In genomic region chr15:60903763-60904697, GRCm38 (mm10) we compare ENCODE assay signal across 26 mouse cellular contexts. TPM values are rescaled to one million over a fixed set of nuclear protein-coding genes. Genes with fewer than 3 reads are reported as not detected.
A peak's percentile ranks its signal among the peaks of the same experiment; 100 is the strongest.
DNase-seq lines count a peak whose midpoint lies in the region; ATAC-seq and TF ChIP-seq lines count a peak whose summit lies in the region.
"Had no signal": no experiment of that assay in that cellular context is flagged by ENCODE, and none has a peak within 500 bp of the region (broad histone marks: within the 10 kb centered on the region; RNA-seq: fewer than 3 reads in every experiment).

No protein-coding gene starts in this region.

- ATAC-seq in forebrain, postnatal 0 days, result peak; percentile 18; the same call in 1 of the 2 replicates
- ATAC-seq in forebrain, embryonic 11.5 days (replicated peaks; ENCODE audit: low FRiP score), result no peak
- 0 out of 2 replicates have a peak, but pooled peaks have one; percentile 17 for ATAC-seq in midbrain, embryonic 13.5 days
- no peak for ATAC-seq in midbrain, embryonic 16.5 days
- ATAC-seq in hindbrain, embryonic 16.5 days, result peak; percentile 86

- no peak overlapping the region for H3K4me3 ChIP-seq in forebrain, postnatal 0 days (ENCODE audit: low read depth, low read length)
- no peak overlapping the region for H3K4me3 ChIP-seq in forebrain, embryonic 11.5 days (ENCODE audit: low read depth, low read length)
- no peak overlapping the region for H3K4me3 ChIP-seq in midbrain, embryonic 13.5 days (replicated peaks)
- no peak overlapping the region for H3K4me3 ChIP-seq in midbrain, embryonic 16.5 days (ENCODE audit: low read depth, low read length)
- no peak overlapping the region for H3K4me3 ChIP-seq in hindbrain, embryonic 16.5 days (ENCODE audit: low read length)
- H3K4me3 ChIP-seq: erythroblast, embryonic 14.5 days; gastrocnemius, adult 2 months; heart, embryonic 15.5 days; layer of hippocampus, adult 2 months had no signal

- DNase-seq in forebrain, postnatal 0 days, result no peak
- no peak for DNase-seq in forebrain, embryonic 11.5 days (ENCODE audit: low spot score)
- peak; percentile 22 for DNase-seq in fibroblast of lung, adult 2 months (ENCODE audit: low read depth)
- DNase-seq in thymus, postnatal 25 days, result no peak
- DNase-seq in gastrocnemius, adult 18-20 months (ENCODE audit: low spot score), result no peak
- DNase-seq: cerebellum, adult 18-20 months; gastrocnemius, adult 2 months; heart, adult 18-20 months; kidney, adult 11 months; kidney, postnatal 10 days; liver; lung, adult 18-20 months; retina, postnatal 1 day had no signal

- no peak overlapping the region for H3K4me2 ChIP-seq in forebrain, postnatal 0 days (ENCODE audit: low read depth)
- H3K4me2 ChIP-seq in forebrain, embryonic 11.5 days (ENCODE audit: low read depth, low read length, severe bottlenecking), result no peak overlapping the region
- no peak overlapping the region for H3K4me2 ChIP-seq in midbrain, embryonic 13.5 days (replicated peaks)
- H3K4me2 ChIP-seq in midbrain, embryonic 16.5 days (ENCODE audit: low read length), result no peak overlapping the region
- no peak overlapping the region for H3K4me2 ChIP-seq in hindbrain, embryonic 16.5 days (ENCODE audit: low read length)
- H3K4me2 ChIP-seq: heart, embryonic 15.5 days had no signal

- no peak overlapping the region for H3K9ac ChIP-seq in forebrain, postnatal 0 days
- no peak overlapping the region for H3K9ac ChIP-seq in forebrain, embryonic 11.5 days (ENCODE audit: low read length)
- H3K9ac ChIP-seq in midbrain, embryonic 13.5 days (replicated peaks), result no peak overlapping the region
- H3K9ac ChIP-seq in midbrain, embryonic 16.5 days (ENCODE audit: low read depth, low read length), result no peak overlapping the region
- no peak overlapping the region for H3K9ac ChIP-seq in hindbrain, embryonic 16.5 days (ENCODE audit: low read depth, low read length)
- H3K9ac ChIP-seq: heart, embryonic 15.5 days had no signal

- H3K27ac ChIP-seq in forebrain, postnatal 0 days (ENCODE audit: low read depth, low read length), result no peak overlapping the region
- no peak overlapping the region for H3K27ac ChIP-seq in forebrain, embryonic 11.5 days (ENCODE audit: low read depth, low read length)
- H3K27ac ChIP-seq in midbrain, embryonic 13.5 days, result no peak overlapping the region
- no peak overlapping the region for H3K27ac ChIP-seq in midbrain, embryonic 16.5 days (ENCODE audit: low read length)
- H3K27ac ChIP-seq in hindbrain, embryonic 16.5 days (ENCODE audit: low read depth, low read length), result no peak overlapping the region
- H3K27ac ChIP-seq: gastrocnemius, adult 2 months; heart, embryonic 15.5 days; layer of hippocampus, adult 2 months had no signal

- TF ChIP-seq CTCF in forebrain, postnatal 0 days (IDR thresholded peaks at IDR 0.05; ENCODE audit: low read depth), result no peak

- no peaks in the 10 kb centered on the region for H3K9me3 ChIP-seq in forebrain, postnatal 0 days (ENCODE audit: low read length)
- H3K9me3 ChIP-seq in forebrain, embryonic 11.5 days (ENCODE audit: control insufficient read depth, low read length), result no peaks in the 10 kb centered on the region
- no peaks in the 10 kb centered on the region for H3K9me3 ChIP-seq in midbrain, embryonic 13.5 days
- H3K9me3 ChIP-seq in midbrain, embryonic 16.5 days (replicated peaks; ENCODE audit: control insufficient read depth, low read length, poor library complexity, severe bottlenecking), result no peaks in the 10 kb centered on the region
- H3K9me3 ChIP-seq in hindbrain, embryonic 16.5 days (ENCODE audit: control insufficient read depth, low read length), result no peaks in the 10 kb centered on the region
- H3K9me3 ChIP-seq: heart, embryonic 15.5 days had no signal

- no peaks in the 10 kb centered on the region for H3K27me3 ChIP-seq in forebrain, postnatal 0 days (ENCODE audit: insufficient read depth, low read length)
- no peaks in the 10 kb centered on the region for H3K27me3 ChIP-seq in forebrain, embryonic 11.5 days (ENCODE audit: control insufficient read depth, insufficient read depth, low read length)
- no peaks in the 10 kb centered on the region for H3K27me3 ChIP-seq in midbrain, embryonic 13.5 days
- no peaks in the 10 kb centered on the region for H3K27me3 ChIP-seq in midbrain, embryonic 16.5 days (ENCODE audit: control insufficient read depth, insufficient read depth, low read depth, low read length)
- H3K27me3 ChIP-seq in hindbrain, embryonic 16.5 days (replicated peaks; ENCODE audit: control insufficient read depth, insufficient read depth, low read length), result no peaks in the 10 kb centered on the region
- H3K27me3 ChIP-seq: heart, embryonic 15.5 days had no signal

- H3K36me3 ChIP-seq in forebrain, postnatal 0 days (ENCODE audit: insufficient read depth), result no peaks in the 10 kb centered on the region
- H3K36me3 ChIP-seq in forebrain, embryonic 11.5 days (ENCODE audit: control insufficient read depth, insufficient read depth, low read length), result no peaks in the 10 kb centered on the region
- no peaks in the 10 kb centered on the region for H3K36me3 ChIP-seq in midbrain, embryonic 13.5 days
- H3K36me3 ChIP-seq in midbrain, embryonic 16.5 days (ENCODE audit: control insufficient read depth, insufficient read depth, low read length), result no peaks in the 10 kb centered on the region
- H3K36me3 ChIP-seq in hindbrain, embryonic 16.5 days (ENCODE audit: control insufficient read depth, insufficient read depth, low read length), result no peaks in the 10 kb centered on the region
- H3K36me3 ChIP-seq: heart, embryonic 15.5 days had no signal

- no peaks in the 10 kb centered on the region for H3K4me1 ChIP-seq in forebrain, postnatal 0 days (ENCODE audit: insufficient read depth)
- no peaks in the 10 kb centered on the region for H3K4me1 ChIP-seq in forebrain, embryonic 11.5 days (replicated peaks; ENCODE audit: control insufficient read depth, insufficient read depth, low read length)
- peaks cover 7% of the 10 kb centered on the region; the same call in 1 of the 2 replicates for H3K4me1 ChIP-seq in midbrain, embryonic 13.5 days (replicated peaks)
- H3K4me1 ChIP-seq in midbrain, embryonic 16.5 days (ENCODE audit: control insufficient read depth, insufficient read depth, low read length), result no peaks in the 10 kb centered on the region
- H3K4me1 ChIP-seq in hindbrain, embryonic 16.5 days (ENCODE audit: control insufficient read depth, insufficient read depth, low read depth, low read length), result peaks cover 2% of the 10 kb centered on the region; the same call in 1 of the 2 replicates
- H3K4me1 ChIP-seq: heart, embryonic 15.5 days had no signal

- WGBS in forebrain, postnatal 0 days, result 31% methylated on average over 6 of the region's 6 CpGs
- 69% methylated on average over 6 of the region's 6 CpGs for WGBS in forebrain, embryonic 11.5 days
- 39% methylated on average over 6 of the region's 6 CpGs for WGBS in midbrain, embryonic 13.5 days
- WGBS in midbrain, embryonic 16.5 days, result 24% methylated on average over 6 of the region's 6 CpGs
- WGBS in hindbrain, embryonic 16.5 days, result 18% methylated on average over 6 of the region's 6 CpGs

RNA-seq across cellular contexts. Expression of gene A1bg, which starts 18.8 kb away (rescaled TPM):
- not detected in 2 replicates for total RNA-seq in forebrain, postnatal 0 days (2014; rRNA removed)
- not detected in 2 replicates for polyA plus RNA-seq in forebrain, postnatal 0 days (2015; fragmentation: Nextera tagmentation; extraction: Ambion mirVana)
- not detected in 2 replicates for polyA plus RNA-seq in forebrain, embryonic 11.5 days (2014; fragmentation: Nextera tagmentation; extraction: Ambion mirVana)
- not detected in 2 replicates for polyA plus RNA-seq in midbrain, embryonic 13.5 days (2015; fragmentation: Nextera tagmentation; extraction: Ambion mirVana)
- not detected in 2 replicates for polyA plus RNA-seq in midbrain, embryonic 16.5 days (2015; fragmentation: Nextera tagmentation; extraction: Ambion mirVana)
- polyA plus RNA-seq in hindbrain, embryonic 16.5 days (2015; fragmentation: Nextera tagmentation; extraction: Ambion mirVana), result 0.14 TPM in 1 of 2 replicates, not detected in the other
- not detected for total RNA-seq in gastrocnemius, adult 18-20 months (2021)
- total RNA-seq: gastrocnemius, adult 2 months; heart, adult 18-20 months; hematopoietic stem cell, adult 5-6 weeks; layer of hippocampus, adult 2 months; left cerebral cortex, adult 8-10 months; megakaryocyte-erythroid progenitor cell, adult 5-6 weeks; neutrophil, adult 5-6 weeks had no signal
- polyA plus RNA-seq: C2C12; embryonic facial prominence, embryonic 11.5 days; erythroblast, embryonic 14.5 days; heart, embryonic 15.5 days; stomach, embryonic 16.5 days had no signal

RNA-seq across cellular contexts. Expression of gene Fam84b, which starts 50.5 kb away (rescaled TPM):
- total RNA-seq in forebrain, postnatal 0 days (2014; rRNA removed), result 15.8 and 20.2 TPM in 2 replicates
- polyA plus RNA-seq in forebrain, postnatal 0 days (2015; fragmentation: Nextera tagmentation; extraction: Ambion mirVana), result 6.4 TPM in 2 replicates
- 21.9 and 24.9 TPM in 2 replicates for polyA plus RNA-seq in forebrain, embryonic 11.5 days (2014; fragmentation: Nextera tagmentation; extraction: Ambion mirVana)
- polyA plus RNA-seq in midbrain, embryonic 13.5 days (2015; fragmentation: Nextera tagmentation; extraction: Ambion mirVana), result 6.3 and 6.5 TPM in 2 replicates
- 9.7 and 10.8 TPM in 2 replicates for polyA plus RNA-seq in midbrain, embryonic 16.5 days (2015; fragmentation: Nextera tagmentation; extraction: Ambion mirVana)
- polyA plus RNA-seq in hindbrain, embryonic 16.5 days (2015; fragmentation: Nextera tagmentation; extraction: Ambion mirVana), result 10.6 and 12.1 TPM in 2 replicates
- 1 to 10 TPM; 1.2 to 2.3 TPM for total RNA-seq in gastrocnemius, adult 18-20 months (2021)

Comparison
In these comparisons a context has a peak if more than half of its experiments do, and no peak if none do; other contexts are left out.
1. ATAC-seq: peak in forebrain, postnatal 0 days (single experiment), midbrain, embryonic 13.5 days (single experiment) and hindbrain, embryonic 16.5 days (single experiment); none in forebrain, embryonic 11.5 days (single experiment) and midbrain, embryonic 16.5 days (single experiment).